Mouse (Mus musculus) liver, embryonic 14.5 days (tissue): Measurements from ENCODE around the gene Ccdc39.

Source experiments
- CTCF ChIP-seq: IDR thresholded peaks from 2 replicates; pipeline ENCODE4 v1.5.1; 2016; ENCODE audit warnings: antibody characterized with exemption, low read depth, control low read depth
- EP300 ChIP-seq: IDR thresholded peaks from 2 replicates; pipeline ENCODE4 v1.6.1; 2016; ENCODE audit warnings: antibody characterized with exemption, low read depth

DNA sequence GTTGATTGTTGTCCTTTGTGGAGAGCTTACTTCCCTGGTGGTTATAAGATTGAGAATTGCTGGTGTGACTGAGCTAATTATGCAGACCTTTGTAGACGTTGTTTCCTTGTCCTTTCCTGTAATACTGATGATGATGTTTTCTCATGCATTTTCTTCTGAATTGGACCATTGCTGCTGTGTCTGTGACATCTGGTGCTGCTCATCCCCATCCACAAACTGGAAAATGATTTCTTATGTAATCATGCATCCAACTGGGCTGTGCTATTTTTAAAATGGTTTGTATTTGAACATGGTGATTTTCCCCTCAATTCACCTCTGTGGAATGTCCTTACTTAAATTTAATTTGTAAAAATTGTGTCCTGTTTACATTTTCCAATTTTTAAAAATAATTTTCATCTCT is 37.0 kb downstream of the Ccdc39 start:
- TF ChIP-seq CTCF (no peak), EP300 (no peak)
